Mouse (Mus musculus): ENCODE results near the gene Ubxn7. TPM values are rescaled to one million over a fixed set of nuclear protein-coding genes. Genes with fewer than 3 reads are reported as not detected.
A peak's percentile ranks its signal among the peaks of the same experiment; 100 is the strongest.
"Not testable (repeated sequence)": the region's sequence is repeated elsewhere in the genome, so short reads cannot be mapped to it uniquely, and the experiment has no call there.

The Ubxn7 gene
- total RNA-seq (2021): 10 to 100 TPM; 15.0 to 15.8 TPM
- long read RNA-seq, experiment 1, full-length matches to known transcripts: 2 of 5 reads
- long read RNA-seq, experiment 1, partial matches to known transcripts: 1 of 5 reads
- long read RNA-seq, experiment 1, other reads (novel, unspliced or antisense): 2 of 5 reads
- long read RNA-seq, experiment 2, full-length matches to known transcripts: 3 of 7 reads
- long read RNA-seq, experiment 2, partial matches to known transcripts: 0 of 7 reads
- long read RNA-seq, experiment 2, other reads (novel, unspliced or antisense): 4 of 7 reads

DNA sequence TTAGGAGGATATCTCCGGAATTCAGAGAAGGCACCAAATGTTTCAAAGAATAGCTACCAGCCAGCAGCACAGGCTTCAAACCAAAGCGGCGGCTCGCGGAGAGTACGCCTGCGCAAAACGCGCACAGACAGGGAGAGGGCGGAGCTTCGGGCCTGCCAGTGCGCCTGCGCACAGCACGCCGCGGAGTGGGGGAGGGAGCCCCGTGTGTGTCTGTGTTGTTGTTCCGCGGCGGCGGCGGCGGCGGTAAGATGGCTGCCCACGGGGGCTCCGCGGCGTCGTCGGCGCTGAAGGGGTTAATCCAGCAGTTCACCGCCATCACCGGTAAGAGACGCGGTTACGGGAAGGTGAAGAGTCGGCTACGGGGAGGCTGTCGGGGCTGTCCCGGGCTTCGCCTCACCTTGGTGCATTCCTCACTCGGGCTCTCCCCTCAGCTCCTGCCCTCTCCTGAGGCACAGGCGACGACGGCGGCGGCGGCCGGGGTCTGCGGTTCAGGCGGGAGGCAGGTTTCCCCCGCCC, at the start of gene Ubxn7:
Ubxn7 (plus strand) TSS at position 218 of the 516 bp plus-strand sequence.
- intact Hi-C loops (cut with DNase I): no loop called here
- peak; percentile 96 to 97 for DNase-seq

DNA sequence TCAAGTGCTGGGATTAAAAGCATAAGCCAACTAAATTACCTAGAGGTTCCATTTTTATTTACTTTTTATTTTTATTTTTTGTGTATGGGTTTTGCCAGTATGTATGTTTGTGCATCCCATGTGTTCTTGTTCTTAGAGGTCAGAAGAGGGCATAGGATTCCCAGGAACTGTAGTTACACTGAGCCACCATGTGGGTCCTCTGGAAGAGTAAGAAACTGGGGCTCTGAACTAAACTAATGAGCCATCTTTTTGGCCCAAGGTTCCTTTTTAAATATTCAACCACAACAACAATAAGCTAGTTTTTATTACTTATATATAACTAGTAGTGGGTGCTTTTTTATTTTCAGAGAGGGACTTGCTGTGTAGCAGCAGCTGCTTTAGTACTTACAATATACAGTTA, 49.4 kb upstream of the Ubxn7 start:
- intact Hi-C loops (cut with DNase I): no loop called here
- no peak for DNase-seq

DNA sequence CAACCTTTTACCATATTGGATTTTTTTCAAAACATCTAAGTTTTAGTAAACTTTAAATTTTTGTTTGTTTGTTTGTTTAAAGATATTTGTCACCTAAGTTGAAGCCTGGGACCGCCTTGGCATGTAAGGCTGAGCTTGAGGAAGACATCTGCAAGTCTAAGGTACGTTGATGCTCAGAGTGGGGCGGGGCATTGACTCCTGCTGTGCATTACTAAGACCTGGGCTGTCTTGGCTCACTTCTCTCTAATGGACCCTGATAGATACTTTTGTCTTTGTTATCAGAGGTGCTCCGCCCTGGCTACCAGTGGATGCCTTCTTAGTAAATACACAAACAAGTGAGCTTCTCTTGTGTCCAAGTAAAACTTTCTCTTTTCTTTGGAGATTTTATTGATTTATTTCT, 40.2 kb upstream of the Ubxn7 start:
- no peak for DNase-seq
- intact Hi-C loops (cut with DNase I): no loop called here

DNA sequence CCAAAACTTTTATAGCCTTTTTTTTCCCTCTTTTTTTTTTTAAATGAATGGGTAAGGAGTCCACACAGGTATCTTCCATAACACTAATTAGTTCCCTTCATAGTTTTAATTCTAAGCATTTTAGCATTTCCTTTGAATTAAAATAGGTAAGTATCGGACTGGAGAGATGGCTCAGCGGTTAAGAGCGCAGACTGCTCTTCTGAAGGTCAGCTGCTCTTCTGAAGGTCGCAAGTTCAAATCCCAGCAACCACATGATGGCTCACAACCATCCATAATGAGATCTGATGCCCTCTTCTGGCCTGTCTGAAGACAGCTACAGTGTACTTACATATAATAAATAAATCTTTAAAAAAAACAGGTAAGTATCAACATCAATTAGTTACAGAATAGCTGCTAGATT, 32.4 kb upstream of the Ubxn7 start:
- DNase-seq; intact Hi-C loops (cut with DNase I): not testable (repeated sequence)

DNA sequence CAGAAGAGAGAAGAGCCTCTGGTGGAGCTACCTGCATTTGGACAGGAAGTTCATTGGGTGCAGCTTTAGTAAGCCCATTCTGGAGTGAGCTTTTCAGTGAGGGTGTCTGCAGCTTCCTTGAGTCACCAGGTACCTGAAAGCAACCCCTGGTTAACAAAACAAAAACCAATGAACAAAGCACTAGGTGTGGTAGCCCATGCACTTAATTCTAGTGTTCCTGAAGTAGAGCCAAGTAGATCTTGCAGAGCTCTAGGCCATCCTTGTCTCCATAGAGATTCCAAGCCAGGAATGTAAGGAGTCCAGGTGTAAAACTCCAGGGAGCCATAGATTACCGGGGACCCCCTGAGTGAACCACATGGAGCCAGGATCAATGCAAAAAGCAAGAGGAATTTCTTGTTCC, 29.0 kb upstream of the Ubxn7 start:
- no peak for DNase-seq
- intact Hi-C loops (cut with DNase I): no loop called here

DNA sequence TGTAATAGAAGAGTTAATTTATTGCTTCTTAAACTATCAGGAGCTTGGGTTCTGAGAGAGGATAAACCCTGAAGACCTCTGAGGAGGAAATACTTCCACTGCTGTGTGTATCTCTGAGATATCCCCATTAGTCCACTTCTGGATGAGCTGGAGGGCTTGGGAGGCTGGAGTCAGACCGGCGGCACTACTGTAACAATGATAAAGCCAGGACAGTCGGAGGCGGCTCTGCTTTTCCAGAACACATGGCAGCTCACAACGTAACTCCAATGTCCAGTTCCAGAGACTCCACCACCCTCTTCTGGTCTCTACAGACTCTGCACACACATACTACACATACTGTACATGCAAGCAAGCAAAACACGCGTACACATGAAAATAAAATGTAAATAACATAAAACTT, 28.2 kb upstream of the Ubxn7 start:
- intact Hi-C loops (cut with DNase I): no loop called here
- DNase-seq: no peak

DNA sequence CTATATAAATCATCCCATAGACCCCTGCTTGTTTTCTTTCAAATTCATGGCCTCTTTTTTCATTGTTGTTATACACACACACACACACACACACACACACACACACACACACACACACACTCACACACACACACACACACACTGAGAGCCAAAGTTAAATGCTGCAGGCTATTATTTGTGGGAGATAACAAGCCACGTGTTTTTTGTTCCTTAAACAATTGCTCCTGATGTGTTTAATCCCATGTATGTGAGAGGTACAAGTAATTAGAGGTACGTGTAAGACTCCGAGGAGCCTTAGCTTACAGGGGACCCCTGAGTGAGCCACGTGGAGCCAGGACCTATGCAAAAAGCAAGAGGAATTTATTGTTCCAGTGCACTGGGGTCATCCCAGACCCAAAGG, 20.1 kb upstream of the Ubxn7 start:
- intact Hi-C loops (cut with DNase I): no loop called here
- DNase-seq: no peak

DNA sequence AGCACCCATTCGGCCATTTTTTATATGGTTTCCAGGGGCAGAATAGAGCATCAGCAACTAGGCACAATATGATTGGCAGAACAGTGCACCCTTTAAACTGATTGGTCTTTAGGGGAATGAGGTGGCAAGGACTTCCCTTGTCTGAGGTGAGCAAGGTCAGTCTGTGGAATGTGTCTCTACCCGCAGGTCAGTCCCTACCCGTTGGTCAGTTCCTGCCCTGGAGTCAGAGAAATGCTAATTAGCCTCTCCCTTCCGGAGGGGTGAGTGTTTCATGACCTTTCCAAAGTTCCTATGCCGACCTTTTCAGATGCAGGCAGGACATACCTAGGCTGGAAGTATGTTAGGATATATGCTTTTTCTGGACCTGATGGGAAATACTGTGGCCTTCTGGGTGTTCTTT, 19.7 kb upstream of the Ubxn7 start:
- no peak for DNase-seq
- intact Hi-C loops (cut with DNase I): no loop called here

DNA sequence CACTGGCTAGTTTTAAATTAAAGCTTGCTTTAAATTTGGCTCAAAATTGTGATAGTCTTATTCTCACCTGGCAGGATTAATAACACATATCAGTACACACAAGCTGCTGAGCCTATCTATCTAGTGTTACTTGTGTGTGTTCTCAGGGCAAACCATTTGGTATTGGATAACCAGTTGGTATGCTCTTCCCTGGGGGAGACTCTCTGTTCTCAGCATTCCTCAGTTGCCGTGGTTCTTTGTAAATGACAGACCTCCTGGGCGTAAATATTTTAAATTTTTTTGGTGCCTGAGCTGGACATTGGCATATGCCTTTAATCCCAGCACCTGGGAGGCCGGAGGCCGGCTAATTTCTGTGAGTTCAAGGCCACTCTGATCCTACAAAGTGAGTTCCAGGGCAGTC, 19.2 kb upstream of the Ubxn7 start:
- intact Hi-C loops (cut with DNase I): no loop called here
- no peak for DNase-seq

DNA sequence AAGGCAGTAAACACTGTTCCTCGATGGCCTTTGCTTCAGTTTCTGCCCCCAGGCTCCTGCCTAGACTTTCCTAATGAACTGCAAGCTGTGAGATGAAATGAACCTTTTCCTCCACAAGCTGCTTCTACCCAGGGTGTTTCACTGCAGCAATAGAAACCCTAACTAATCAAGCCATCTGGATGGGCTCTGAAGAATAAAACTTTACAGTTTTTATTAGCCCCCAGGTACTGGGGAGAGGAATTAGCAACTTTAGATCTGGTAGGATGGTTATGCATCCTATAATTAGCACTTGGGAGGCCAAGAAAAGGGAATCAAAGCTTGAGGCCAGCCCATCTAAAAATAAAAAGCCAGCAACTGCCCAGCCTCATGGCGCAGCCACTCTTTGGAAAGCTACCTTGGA, 15.5 kb upstream of the Ubxn7 start:
- DNase-seq: no peak
- intact Hi-C loops (cut with DNase I): no loop called here

DNA sequence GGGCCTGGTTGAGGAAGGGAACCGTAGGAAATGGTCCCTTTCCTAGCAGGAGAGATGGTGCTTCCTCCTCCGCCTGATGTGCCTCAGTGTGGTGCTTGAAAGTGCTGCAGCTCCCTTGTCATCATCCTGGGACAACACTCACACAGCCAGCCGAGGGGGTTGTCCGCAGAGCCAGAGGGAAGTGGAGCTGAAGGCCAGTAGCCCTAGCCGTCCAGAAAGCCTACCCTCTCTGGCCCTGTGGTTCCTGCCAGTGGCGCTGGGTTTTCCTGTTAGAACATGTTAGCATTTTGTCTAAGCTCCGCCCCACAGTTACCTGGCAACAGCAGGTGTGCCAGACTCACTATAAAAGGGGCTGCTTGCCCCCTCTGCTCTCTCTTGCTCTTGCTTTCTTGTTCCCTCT, 8.1 kb upstream of the Ubxn7 start:
- intact Hi-C loops (cut with DNase I): no loop called here
- no peak for DNase-seq

DNA sequence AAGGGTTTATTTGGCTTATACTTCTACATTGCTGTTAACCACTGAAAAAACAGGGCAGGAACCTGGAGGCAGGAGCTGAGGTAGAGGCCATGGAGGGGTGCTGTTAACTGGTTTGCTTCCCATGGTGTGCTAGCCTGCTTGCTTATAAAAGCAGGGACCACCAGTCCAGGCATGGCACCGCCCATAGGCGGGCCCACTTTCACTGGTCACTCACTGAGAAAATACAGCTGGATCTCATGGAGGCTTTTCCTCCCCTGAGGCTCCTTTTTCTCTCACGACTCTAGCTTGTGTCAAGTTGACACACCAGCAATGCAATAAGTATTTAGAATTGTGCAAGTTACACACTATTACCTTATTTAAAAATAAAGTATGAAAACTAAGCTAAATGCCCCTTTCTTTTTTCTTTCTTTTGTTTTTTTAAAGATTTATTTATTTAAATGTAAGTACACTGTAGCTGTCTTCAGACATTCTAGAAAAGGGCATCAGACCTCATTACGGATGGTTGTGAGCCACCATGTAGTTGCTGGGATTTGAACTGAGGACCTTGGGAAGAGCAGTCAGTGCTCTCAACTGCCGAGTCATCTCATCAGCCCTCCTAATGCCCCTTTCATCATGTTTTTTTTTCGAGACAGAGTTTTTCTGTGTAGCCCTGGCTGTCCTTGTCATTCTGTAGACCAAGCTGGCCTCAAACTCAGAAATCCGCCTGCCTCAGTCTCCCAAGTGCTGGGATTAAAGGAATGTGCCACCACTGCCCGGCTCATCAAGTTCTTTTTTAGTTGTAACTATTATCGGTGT, 984 bp upstream of the Ubxn7 start:
- intact Hi-C loops (cut with DNase I): no loop called here

DNA sequence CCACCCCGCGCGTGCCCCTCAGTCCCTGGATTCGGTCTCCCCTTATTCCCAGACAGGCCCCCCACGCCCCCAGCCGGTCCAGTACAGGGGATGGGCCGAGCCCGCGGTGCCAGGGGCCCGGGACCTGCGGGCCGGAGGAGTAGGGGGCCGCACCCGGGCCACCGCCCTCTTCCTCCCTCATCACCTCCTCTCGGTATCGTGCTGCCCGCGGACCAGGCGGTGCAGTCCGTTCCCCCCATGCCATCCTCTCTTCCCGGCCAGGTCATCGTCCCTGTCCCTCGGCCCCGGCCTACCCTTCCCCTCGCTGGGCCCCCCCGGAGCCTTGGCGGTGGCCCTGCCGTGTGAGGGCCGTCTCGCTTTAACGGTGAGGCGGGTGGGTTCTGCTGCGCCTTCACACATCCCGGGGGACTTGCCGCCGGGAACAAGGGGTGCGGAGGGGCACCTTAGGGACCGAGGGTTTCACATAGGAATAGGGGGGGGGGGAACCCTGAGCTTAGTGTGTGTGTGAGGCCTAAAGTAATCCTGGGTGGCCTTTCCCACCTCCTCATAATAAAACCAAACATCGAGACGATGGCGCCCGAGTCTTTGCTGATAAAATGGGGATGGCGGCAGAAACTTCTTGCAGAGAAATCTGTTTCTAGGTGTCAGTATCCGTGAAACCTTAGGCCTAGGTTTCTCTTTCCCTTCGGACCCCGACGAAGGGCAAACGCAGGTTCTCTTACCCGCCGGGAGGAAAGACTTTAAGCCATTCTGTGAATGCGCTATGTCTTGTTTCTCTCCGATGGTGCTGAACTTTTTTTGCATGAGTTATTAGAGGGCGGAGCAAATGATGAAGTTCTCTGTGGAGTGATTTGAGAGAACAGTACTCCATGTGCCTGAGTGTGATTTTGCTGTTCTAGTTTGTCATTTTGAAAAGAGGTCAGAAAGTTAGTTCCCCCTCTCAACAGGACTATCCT, 777 bp downstream of the Ubxn7 start:
- peak; percentile 24 to 43 for DNase-seq
- intact Hi-C loops (cut with DNase I): no loop called here

More for the DNA sequence above, 984 bp upstream of the Ubxn7 start:
- no peak for DNase-seq

DNA sequence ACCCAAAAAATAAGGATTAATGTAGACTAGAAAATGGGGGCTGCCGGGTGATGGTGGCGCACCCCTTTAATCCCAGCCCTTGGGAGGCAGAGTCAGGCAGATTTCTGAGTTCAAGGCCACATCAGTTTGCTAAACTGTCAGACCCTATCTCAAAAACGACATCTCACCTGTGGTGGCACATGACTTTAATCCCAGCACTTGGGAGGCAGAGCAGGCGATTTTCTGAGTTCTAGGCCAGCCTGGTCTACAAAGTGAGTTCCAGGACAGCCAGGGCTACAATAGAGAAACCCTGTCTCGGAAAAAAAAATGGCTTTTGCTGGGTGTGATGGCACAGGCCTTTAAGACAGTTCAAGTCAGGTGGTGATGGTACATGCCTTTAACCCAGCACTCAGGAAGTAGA, 3.1 kb downstream of the Ubxn7 start:
- intact Hi-C loops (cut with DNase I): no loop called here
- DNase-seq: no peak

DNA sequence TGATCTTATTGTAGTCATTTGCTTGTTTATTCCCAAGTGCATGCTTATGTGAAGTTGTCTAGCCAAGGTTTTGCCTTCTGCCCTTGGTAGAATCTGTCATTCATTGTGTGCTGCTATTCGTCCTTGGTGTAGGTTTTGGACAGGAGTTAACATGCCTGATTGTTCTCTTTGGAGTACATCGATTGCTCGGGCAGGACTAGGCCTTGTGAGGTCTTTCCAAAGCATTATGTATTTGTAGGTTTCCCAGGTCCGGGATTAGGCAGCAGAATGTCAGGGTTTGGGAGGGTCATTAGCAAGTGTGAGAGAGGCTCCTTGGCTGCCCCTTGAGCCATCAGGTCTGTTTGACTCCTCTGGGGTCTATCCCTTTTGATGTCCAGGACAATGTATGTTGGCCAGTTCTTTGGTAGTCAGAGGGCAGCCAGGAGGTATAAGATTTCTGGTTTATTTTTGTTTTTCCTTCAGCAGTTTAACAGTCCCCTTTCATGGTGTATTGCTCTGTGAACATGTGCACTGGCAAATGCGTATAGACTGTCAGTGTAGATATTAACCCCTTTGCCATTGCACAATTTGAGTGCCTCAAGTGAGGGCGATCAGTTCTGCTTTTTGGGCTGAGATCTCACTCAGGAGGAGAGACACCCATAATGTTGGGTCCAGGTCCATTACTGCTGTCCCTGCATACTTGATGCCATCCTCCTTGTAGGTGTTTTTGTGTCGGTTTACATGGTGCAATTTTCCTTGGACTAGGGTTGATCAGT, 4.1 kb downstream of the Ubxn7 start:
- intact Hi-C loops (cut with DNase I): no loop called here
- DNase-seq: no peak

DNA sequence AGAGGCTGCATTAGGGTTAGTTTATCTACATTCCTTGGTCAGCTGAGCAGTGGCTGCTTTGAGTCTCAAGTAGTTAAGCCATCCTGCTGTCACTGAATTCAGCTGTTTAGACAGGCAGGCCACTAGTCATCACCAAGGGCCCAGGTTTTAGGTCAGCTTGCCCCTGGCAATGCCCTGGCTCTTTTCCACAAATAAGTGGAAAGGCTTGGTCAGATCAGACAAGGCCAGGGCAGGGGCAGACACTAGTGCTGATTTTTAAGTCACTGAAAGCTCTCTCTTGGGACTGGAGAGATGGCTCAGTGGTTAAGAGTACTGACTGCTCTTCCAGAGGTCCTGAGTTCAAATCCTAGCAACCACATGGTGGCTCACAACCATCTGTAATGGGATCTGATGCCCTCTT, 4.9 kb downstream of the Ubxn7 start:
- DNase-seq: no peak
- intact Hi-C loops (cut with DNase I): no loop called here

DNA sequence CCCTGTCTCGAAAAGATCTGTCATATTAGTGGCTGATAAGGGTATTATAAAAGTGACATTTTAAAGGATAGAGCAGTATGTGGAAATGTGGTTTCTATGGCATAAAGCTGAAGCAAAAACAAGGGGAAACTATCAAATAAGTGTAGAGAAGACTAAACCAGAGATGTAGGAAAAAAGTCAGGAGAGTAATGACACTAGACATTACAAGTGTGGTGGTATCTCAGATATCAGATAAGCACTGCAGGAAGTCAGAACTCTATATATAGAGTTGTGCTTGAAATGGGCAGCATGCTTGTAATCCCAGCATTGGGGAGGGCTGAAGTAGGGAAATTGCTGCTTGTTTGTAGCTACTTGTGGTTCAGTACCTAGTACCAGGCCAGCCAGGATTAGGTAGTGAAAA, 8.4 kb downstream of the Ubxn7 start:
- intact Hi-C loops (cut with DNase I): no loop called here
- no peak for DNase-seq

DNA sequence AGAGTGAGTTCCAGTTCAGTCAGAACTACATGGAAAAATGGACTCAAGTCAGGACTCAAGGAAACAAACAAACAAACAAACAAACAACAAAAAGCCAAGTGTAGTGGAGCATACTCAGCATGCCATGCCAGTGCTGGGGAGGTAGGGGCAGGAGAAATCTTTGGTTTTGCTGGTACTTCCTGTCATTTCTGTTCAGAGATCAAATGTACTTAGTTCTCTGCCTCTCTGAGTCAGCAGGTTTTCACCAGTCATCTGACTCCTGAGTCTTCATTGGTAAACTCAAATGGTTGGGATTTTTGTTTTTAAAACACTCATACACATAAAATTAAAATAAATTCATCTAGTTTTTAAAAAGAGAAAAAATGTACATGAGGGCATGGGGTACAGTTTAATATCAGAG, 13.5 kb downstream of the Ubxn7 start:
- no peak for DNase-seq
- intact Hi-C loops (cut with DNase I): no loop called here

DNA sequence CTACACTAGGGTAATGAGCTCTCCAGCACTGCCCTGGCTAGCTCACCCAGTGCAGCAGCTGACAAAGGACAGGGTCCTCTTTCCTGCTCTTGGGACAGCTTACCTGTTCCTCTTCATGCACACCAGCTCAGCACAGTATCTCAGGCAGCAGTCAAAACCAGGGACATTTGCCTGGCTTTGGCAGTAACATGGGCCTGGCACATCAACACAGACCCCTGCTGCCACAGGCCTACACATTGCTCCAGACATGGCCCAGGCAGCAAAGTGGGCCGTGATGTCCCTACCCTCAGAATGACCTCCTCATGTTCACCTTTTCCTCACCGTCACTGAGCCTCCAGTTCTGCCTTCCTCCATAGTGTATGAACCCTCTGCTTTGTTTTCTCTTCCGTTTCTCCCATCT, 18.7 kb downstream of the Ubxn7 start:
- intact Hi-C loops (cut with DNase I): no loop called here
- no peak for DNase-seq

DNA sequence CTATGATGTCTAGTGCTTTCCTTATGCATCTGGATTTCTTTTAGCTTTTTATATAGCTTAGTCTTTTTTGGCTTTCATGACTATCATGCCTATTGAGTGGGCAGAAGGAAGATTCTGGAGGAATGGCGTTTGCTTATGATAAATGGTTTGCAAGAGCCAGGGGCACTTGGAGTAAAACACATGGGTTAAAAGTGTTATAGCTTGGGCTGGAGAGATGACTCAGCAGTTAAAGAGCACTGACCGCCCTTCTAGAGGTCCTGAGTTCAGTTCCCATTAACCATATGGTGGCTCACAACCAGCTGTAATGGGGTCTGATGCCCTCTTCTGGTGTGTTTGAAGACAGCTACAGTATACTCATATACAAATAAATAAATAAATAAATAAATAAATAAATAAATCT, 31.5 kb downstream of the Ubxn7 start:
- intact Hi-C loops (cut with DNase I): no loop called here
- DNase-seq: no peak

All from gastrocnemius, postnatal 36 days (tissue).